Mouse (Mus musculus): ENCODE measurements around the gene Mettl25.

DNA sequence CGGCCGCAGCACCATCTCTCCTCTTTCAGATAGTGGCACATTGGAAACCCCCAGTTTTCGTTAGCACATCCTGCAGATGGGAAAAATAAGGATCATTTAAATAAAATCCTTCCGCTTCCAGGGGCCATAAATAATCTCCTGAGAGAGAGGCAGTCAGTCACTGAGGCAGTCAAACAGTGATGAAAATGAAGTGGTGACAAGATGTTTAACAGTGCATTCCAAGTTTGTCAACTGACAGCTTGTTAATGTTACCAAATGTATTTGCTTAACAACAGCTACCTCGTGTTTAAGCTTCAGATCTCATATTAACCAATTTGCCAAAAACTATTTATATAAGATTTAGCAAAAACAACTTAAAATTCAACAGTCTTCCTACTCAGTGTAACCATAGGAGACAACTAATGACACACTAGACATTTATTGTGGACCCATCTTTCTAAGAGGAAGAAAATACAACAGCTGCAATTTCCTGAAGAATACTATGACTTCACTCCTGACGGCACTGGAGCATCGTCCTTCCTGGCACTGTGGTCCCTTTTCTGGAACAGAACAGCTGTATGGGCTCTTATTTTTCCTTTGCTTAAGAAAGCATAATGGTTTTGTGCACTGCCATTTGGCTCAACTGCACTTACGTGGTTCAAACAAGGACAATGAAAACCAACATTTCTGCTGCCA lies 43.8 kb downstream of the Mettl25 start:
- TF ChIP-seq POLR2A (IDR thresholded peaks at IDR 0.05; ENCODE audit: control insufficient read depth, extremely low read depth, insufficient read depth, low read length, poor library complexity) (no peak), CTCF (IDR thresholded peaks at IDR 0.05; ENCODE audit: borderline replicate concordance, control insufficient read depth, extremely low read depth, insufficient read depth, low read length, poor library complexity) (no peak)
